7 mouse cellular contexts compared by ENCODE assay signal in the genomic region with DNA sequence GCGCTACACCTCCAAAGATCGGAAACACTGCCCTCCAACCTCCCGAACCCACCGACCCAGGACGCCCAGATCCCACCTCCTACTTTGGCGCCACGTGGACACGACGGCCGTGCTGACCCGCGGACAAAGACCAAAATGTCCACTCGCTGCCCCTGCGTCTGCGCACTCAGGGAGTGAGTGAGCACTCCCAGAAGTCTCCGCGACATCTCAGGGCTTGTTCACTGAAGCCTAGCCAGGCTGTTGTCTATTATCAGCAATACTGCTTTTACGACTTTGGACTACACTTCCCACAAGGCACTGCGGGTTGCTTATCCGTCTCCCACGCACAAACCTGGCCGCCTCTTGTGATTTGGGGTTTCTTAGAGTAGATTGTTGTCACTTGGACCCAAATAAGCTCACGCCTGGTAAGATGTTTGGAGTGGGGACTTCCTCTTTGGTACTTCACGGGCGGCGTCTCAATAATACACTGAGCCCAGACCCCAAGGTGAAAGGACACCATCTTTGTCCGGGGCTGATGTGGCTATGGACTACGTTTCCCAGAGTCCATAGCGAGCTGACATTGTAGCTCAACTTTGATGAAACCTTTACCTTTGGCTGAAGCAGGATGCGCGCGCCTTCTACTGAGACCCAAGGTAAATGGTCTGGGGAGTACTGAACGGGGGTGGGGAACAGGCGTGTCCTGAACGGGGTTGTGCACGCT. TPM values are rescaled to one million over a fixed set of nuclear protein-coding genes. Genes with fewer than 3 reads are reported as not detected.
DNase-seq lines count a peak whose midpoint lies in the region; ATAC-seq lines count a peak whose summit lies in the region.

A gene (minus strand): TSS at position 168 of the 700 bp plus-strand sequence.

- peak within 1 kb of the TSS; percentile 69 for H3K4me3 ChIP-seq in embryonic facial prominence, embryonic 12.5 days
- peak within 1 kb of the TSS; percentile 67 for H3K4me3 ChIP-seq in limb, embryonic 11.5 days (ENCODE audit: low read depth, low read length)
- peak within 1 kb of the TSS; percentile 72 for H3K4me3 ChIP-seq in midbrain, embryonic 14.5 days (replicated peaks; ENCODE audit: low read depth, low read length)

- H3K36me3 ChIP-seq in embryonic facial prominence, embryonic 12.5 days: peaks cover 26% of the 10 kb centered on the region
- peaks cover 22% of the 10 kb centered on the region for H3K36me3 ChIP-seq in limb, embryonic 11.5 days (ENCODE audit: control insufficient read depth, insufficient read depth, low read length)
- H3K36me3 ChIP-seq in midbrain, embryonic 14.5 days (ENCODE audit: control insufficient read depth, insufficient read depth, low read length): peaks cover 20% of the 10 kb centered on the region

- ATAC-seq in embryonic facial prominence, embryonic 12.5 days (ENCODE audit: insufficient number of reproducible peaks, insufficient read depth, low FRiP score, low TSS enrichment): peak; percentile 94
- ATAC-seq in limb, embryonic 11.5 days (ENCODE audit: insufficient number of reproducible peaks, low FRiP score, low TSS enrichment, low read depth): peak; percentile 96
- ATAC-seq in midbrain, embryonic 14.5 days (ENCODE audit: low FRiP score, low TSS enrichment): peak; percentile 96

- H3K27me3 ChIP-seq in embryonic facial prominence, embryonic 12.5 days: no peaks in the 10 kb centered on the region
- H3K27me3 ChIP-seq in limb, embryonic 11.5 days (ENCODE audit: control insufficient read depth, insufficient read depth, low read length): no peaks in the 10 kb centered on the region
- no peaks in the 10 kb centered on the region for H3K27me3 ChIP-seq in midbrain, embryonic 14.5 days (ENCODE audit: control insufficient read depth, insufficient read depth, low read length)

- peak within 1 kb of the TSS; percentile 92 for H3K27ac ChIP-seq in embryonic facial prominence, embryonic 12.5 days
- peak within 1 kb of the TSS; percentile 81 for H3K27ac ChIP-seq in limb, embryonic 11.5 days (replicated peaks; ENCODE audit: low read depth, low read length)
- H3K27ac ChIP-seq in midbrain, embryonic 14.5 days (replicated peaks; ENCODE audit: low read depth, low read length): peak within 1 kb of the TSS; percentile 95

- H3K9ac ChIP-seq in embryonic facial prominence, embryonic 12.5 days: peak within 1 kb of the TSS; percentile 80
- peak within 1 kb of the TSS; percentile 95 for H3K9ac ChIP-seq in limb, embryonic 11.5 days (ENCODE audit: low read length)
- H3K9ac ChIP-seq in midbrain, embryonic 14.5 days (replicated peaks; ENCODE audit: low read length): peak within 1 kb of the TSS; percentile 92

- H3K4me1 ChIP-seq in embryonic facial prominence, embryonic 12.5 days: peaks cover 7% of the 10 kb centered on the region
- no peaks in the 10 kb centered on the region for H3K4me1 ChIP-seq in limb, embryonic 11.5 days (ENCODE audit: control insufficient read depth, insufficient read depth, low read length)
- H3K4me1 ChIP-seq in midbrain, embryonic 14.5 days (ENCODE audit: control insufficient read depth, insufficient read depth, low read length): peaks cover 16% of the 10 kb centered on the region

- under 1% methylated on average over 36 of the region's 36 CpGs for WGBS in embryonic facial prominence, embryonic 12.5 days
- WGBS in limb, embryonic 11.5 days: under 1% methylated on average over 36 of the region's 36 CpGs
- under 1% methylated on average over 36 of the region's 36 CpGs for WGBS in midbrain, embryonic 14.5 days

- H3K9me3 ChIP-seq in embryonic facial prominence, embryonic 12.5 days: peaks cover 25% of the 10 kb centered on the region
- H3K9me3 ChIP-seq in limb, embryonic 11.5 days (ENCODE audit: control insufficient read depth, low read length): peaks cover 20% of the 10 kb centered on the region
- peaks cover 22% of the 10 kb centered on the region for H3K9me3 ChIP-seq in midbrain, embryonic 14.5 days (ENCODE audit: control insufficient read depth, low read length)

- DNase-seq in adrenal gland, postnatal 25 days: peak; percentile 85
- DNase-seq in heart, adult 11 months: peak; percentile 100
- peak; percentile 95 for DNase-seq in kidney, adult 18-20 months
- peak; percentile 94 for DNase-seq in limb, embryonic 11.5 days (ENCODE audit: low spot score)
- peak; percentile 97 for DNase-seq in midbrain, embryonic 14.5 days
- peak; percentile 76 to 86 for DNase-seq in spleen, adult 18-20 months

- H3K4me2 ChIP-seq in embryonic facial prominence, embryonic 12.5 days (replicated peaks): peak within 1 kb of the TSS; percentile 74
- peak within 1 kb of the TSS; percentile 66 for H3K4me2 ChIP-seq in limb, embryonic 11.5 days (ENCODE audit: low read depth, severe bottlenecking)
- H3K4me2 ChIP-seq in midbrain, embryonic 14.5 days (ENCODE audit: low read length): peak within 1 kb of the TSS; percentile 77

RNA-seq across cellular contexts. Expression of the gene that starts here (rescaled TPM):
- 45.3 and 50.2 TPM in 2 replicates for total RNA-seq in adrenal gland, postnatal 25 days (2021)
- 17.2 and 20.6 TPM in 2 replicates for polyA plus RNA-seq in embryonic facial prominence, embryonic 12.5 days (2016; fragmentation: Nextera tagmentation; extraction: Ambion mirVana)
- polyA plus RNA-seq in limb, embryonic 11.5 days (2014; fragmentation: Nextera tagmentation; extraction: Ambion mirVana): 14.6 and 18.7 TPM in 2 replicates
- polyA plus RNA-seq in midbrain, embryonic 14.5 days (2014; fragmentation: Nextera tagmentation; extraction: Ambion mirVana): 18.5 and 19.7 TPM in 2 replicates

Comparison
In these comparisons a context has a peak if more than half of its experiments do, and no peak if none do; other contexts are left out.
1. Peak in every context shown above with its lines: DNase-seq, ATAC-seq, H3K4me3 ChIP-seq and H3K27ac ChIP-seq.